Mouse (Mus musculus) pancreas, adult 10 weeks (tissue): Measurements from ENCODE around the gene Gm10340. TPM values are rescaled to one million over a fixed set of nuclear protein-coding genes. Genes with fewer than 3 reads are reported as not detected.

Experiments used
- polyA plus RNA-seq: library from polyadenylated mRNA; stranded (reverse); fragments of 350-450 nt; fragmentation: Illumina TruSeq; extraction: RNeasy Lipid Tissue Mini Kit (QIAGEN cat#74804); gene quantifications from one replicate; pipeline ENCODE4 v1.2.3, GENCODE M21; 2015; ENCODE audit warnings: low read depth, low replicate concordance; ENCODE audit not compliant: insufficient read depth

The Gm10340 gene
- polyA plus RNA-seq, result not detected

DNA sequence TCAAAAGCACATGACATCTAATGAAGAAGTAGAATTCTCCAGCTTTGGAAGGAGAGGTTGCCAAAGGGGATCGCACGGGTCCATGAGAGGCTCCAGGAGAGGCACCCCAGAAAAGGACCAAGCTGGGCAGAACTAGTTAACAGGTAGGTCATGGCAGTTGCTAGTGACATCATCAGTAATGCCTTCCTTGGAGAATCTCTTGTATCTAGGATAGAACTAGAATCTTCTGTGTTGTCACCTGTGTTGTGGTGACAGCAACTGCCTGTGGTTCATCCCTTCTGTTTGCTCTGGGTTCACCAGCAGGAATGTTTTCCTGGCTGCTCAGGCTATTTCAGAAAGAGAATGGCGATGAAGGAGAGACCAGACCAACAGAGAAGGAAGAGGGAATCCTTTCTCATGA lies at the start of gene Gm10340:
Gene Gm10340, plus strand, starts transcription at position 301 of the 400 bp plus-strand sequence.

DNA sequence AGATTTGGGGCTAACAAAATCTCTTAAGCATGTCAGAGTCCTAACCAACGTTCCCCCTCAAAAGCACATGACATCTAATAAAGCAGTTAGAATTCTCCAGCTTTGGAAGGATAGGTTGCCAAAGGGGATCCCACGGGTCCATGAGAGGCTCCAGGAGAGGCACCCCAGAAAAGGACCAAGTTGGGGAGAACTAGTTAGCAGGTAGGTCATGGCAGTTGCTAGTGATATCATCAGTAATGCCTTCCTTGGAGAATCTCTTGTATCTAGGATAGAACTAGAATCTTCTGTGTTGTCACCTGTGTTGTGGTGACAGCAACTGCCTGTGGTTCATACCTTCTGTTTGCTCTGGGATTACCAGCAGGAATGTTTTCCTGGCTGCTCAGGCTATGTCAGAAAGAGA lies 54.2 kb downstream of the Gm10340 start, which contains the start of gene Gm5795:
Gene Gm5795, plus strand, starts transcription at position 301 of the 400 bp plus-strand sequence.

Other genes starting within 250 kb of the Gm10340 start
- gene Gm2888, start 104.0 kb upstream of the Gm10340 start, polyA plus RNA-seq, result not detected
- gene Gm2897, start 84.7 kb upstream of the Gm10340 start, polyA plus RNA-seq, result not detected
- not detected for gene Gm5795, start 54.3 kb downstream of the Gm10340 start, polyA plus RNA-seq
- gene D830030K20Rik, start 74.5 kb downstream of the Gm10340 start, polyA plus RNA-seq, result not detected
- not detected for gene Gm2956, start 198.6 kb downstream of the Gm10340 start, polyA plus RNA-seq